Mouse (Mus musculus): ENCODE results near the gene Sytl1.

DNA sequence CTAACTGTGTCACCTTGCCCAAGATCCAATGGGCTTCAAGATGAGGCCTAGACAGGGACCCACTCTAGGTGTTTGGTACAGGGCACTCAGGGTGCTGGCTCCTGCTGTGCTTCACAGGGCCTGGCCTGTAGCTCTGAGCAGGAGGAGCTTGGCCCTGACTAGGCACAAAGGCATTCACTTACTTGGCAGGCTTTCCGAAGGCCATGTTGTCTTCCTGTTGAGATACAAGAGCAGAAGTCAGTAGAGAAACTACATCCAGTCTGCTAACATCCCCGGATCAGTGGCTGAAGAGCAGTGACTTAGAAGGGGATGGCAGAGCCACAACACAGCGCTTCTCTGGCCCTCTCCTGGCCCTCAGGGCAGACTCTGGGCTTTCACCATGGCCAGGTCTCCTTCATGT is 6.7 kb upstream of the Sytl1 start:
- no peak for TF ChIP-seq CTCF (IDR thresholded peaks at IDR 0.05; ENCODE audit: low read depth, low read length)
- TF ChIP-seq GATA1 (IDR thresholded peaks at IDR 0.05; ENCODE audit: borderline replicate concordance, low read length): no peak
